Mouse (Mus musculus): Measurements from ENCODE around the gene Rad51c. TPM values are rescaled to one million over a fixed set of nuclear protein-coding genes. Genes with fewer than 3 reads are reported as not detected.
"Not testable (repeated sequence)": the region's sequence is repeated elsewhere in the genome, so short reads cannot be mapped to it uniquely, and the experiment has no call there.

The Rad51c gene
- polyA plus RNA-seq, 1 experiment from 2014 or later = 11.9 TPM

DNA sequence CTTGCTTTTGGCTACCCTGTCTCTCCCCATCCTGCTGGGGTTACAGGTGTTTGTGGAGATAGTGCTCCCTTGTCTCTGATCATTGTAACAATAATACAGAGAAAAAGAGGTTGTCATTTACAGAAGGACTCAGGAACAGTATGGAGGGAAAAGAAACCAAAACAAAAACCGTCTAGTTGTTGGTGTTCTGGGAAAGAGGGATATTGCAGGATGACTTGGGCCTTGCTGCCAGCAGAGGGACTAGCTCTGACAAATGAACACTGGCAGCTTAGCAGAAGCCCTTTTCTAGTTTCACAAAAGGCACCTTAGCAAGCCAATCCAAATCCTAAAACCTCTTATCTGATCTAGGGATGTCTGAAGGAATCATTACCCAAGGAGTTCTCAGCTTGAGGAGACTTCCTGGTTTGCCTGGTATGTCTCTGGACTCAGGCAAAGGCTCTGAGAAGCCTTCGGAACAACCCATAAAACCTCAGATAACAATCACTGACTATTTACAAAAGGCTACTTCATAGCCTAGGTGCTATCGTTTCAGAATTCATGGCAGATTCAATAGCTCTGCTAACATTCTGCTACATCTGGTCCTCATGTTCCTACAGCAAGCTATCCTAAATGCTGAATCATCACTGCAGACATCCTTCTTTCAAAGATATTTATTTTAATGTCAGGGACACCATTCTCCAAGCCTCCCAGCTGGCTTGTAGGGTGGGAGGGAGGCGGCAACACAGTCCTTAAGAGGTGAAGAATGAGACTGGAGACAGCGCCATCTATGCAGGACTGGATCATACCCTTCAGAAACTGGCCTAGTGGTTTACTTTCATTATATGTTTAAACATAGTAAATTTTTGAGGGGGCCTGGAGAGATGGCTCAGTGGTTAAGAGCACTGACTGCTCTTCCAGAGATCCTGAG lies 31.8 kb upstream of the Rad51c start:
- no peaks in the 10 kb centered on the region for H3K9me3 ChIP-seq (replicated peaks; ENCODE audit: control insufficient read depth, low read length)
- no peak for ATAC-seq (replicated peaks; ENCODE audit: insufficient number of reproducible peaks, low FRiP score, low TSS enrichment)
- WGBS (ENCODE audit: insufficient replicate concordance) = 58% methylated on average over 5 of the region's 5 CpGs
- H3K27me3 ChIP-seq (ENCODE audit: control insufficient read depth, insufficient read depth, low read length) = no peaks in the 10 kb centered on the region
- no peak overlapping the region for H3K4me3 ChIP-seq (ENCODE audit: low read depth, low read length)
- H3K4me1 ChIP-seq (ENCODE audit: control insufficient read depth, insufficient read depth, low read length) = no peaks in the 10 kb centered on the region
- no peaks in the 10 kb centered on the region for H3K36me3 ChIP-seq (ENCODE audit: control insufficient read depth, insufficient read depth, low read length)
- H3K4me2 ChIP-seq = no peak overlapping the region
- no peak overlapping the region for H3K27ac ChIP-seq (ENCODE audit: low read depth, low read length)
- H3K9ac ChIP-seq (ENCODE audit: low read depth, low read length) = no peak overlapping the region

DNA sequence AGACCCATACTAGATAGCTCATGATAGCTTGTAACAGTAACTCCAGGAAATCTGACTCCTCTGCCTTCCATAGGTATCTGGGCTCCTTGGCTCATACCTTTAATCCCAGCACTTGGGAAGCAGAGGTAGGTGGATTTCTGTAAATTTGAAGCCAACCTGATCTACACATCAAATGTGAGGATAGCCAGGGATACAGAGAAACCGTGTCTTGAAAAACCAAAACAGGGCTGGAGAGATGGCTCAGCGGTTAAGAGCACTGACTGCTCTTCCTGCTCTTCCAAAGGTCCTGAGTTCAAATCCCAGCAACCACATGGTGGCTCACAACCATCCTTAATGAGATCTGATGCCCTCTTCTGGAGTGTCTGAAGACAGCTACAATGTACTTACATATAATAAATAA lies 30.4 kb upstream of the Rad51c start:
- 91% methylated on average over 2 of the region's 2 CpGs for WGBS (ENCODE audit: insufficient replicate concordance)

DNA sequence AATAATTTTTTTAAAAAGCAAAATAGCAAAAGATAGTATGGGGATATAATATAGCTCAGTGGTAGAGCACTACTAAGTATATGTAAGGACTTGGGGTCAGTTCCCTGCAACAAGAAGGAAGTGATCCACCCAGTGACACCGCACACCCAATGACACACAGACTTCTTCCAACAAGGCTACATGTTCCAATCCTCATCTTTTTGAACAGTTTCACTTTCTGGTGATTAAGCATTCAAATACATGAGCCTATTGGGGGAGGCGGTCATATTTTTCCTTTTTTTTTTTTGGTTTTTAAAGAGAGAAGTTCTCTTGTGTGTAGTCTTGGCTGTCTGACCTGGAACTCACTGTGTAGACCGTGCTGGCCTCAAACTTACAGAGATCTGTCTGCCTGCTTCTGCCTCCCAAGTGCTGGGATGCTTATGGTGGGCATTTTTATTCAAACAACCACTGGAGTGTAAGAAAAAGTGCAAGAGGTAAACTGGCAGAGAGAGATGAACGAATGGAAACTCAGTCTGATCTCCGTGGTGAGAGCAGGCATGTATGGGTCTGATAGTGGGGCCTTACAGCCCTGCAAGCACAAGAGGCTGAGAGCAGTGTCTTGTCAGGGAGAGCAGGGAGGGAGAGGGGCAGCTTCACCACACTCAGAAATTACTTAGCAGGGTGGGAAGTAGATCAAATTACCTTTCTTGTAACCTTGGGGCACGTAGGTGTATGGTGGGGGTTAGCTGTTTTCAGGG lies 28.3 kb upstream of the Rad51c start:
- 41% methylated on average over 6 of the region's 6 CpGs for WGBS (ENCODE audit: insufficient replicate concordance)
- Histone ChIP-seq H3K36me3 (ENCODE audit: control insufficient read depth, insufficient read depth, low read length) (no peaks in the 10 kb centered on the region), H3K4me2 (no peak overlapping the region), H3K27me3 (ENCODE audit: control insufficient read depth, insufficient read depth, low read length) (no peaks in the 10 kb centered on the region), H3K27ac (ENCODE audit: low read depth, low read length) (no peak overlapping the region), H3K4me3 (ENCODE audit: low read depth, low read length) (no peak overlapping the region), H3K9me3 (replicated peaks; ENCODE audit: control insufficient read depth, low read length) (no peaks in the 10 kb centered on the region), H3K9ac (ENCODE audit: low read depth, low read length) (no peak overlapping the region), H3K4me1 (ENCODE audit: control insufficient read depth, insufficient read depth, low read length) (no peaks in the 10 kb centered on the region)
- no peak for ATAC-seq (replicated peaks; ENCODE audit: insufficient number of reproducible peaks, low FRiP score, low TSS enrichment)

More for the DNA sequence above, 30.4 kb upstream of the Rad51c start:
- not testable (repeated sequence) for H3K4me2 ChIP-seq; H3K4me1 ChIP-seq (ENCODE audit: control insufficient read depth, insufficient read depth, low read length); H3K9ac ChIP-seq (ENCODE audit: low read depth, low read length); H3K27ac ChIP-seq (ENCODE audit: low read depth, low read length); H3K9me3 ChIP-seq (replicated peaks; ENCODE audit: control insufficient read depth, low read length); ATAC-seq (replicated peaks; ENCODE audit: insufficient number of reproducible peaks, low FRiP score, low TSS enrichment); H3K27me3 ChIP-seq (ENCODE audit: control insufficient read depth, insufficient read depth, low read length); H3K36me3 ChIP-seq (ENCODE audit: control insufficient read depth, insufficient read depth, low read length); H3K4me3 ChIP-seq (ENCODE audit: low read depth, low read length)

DNA sequence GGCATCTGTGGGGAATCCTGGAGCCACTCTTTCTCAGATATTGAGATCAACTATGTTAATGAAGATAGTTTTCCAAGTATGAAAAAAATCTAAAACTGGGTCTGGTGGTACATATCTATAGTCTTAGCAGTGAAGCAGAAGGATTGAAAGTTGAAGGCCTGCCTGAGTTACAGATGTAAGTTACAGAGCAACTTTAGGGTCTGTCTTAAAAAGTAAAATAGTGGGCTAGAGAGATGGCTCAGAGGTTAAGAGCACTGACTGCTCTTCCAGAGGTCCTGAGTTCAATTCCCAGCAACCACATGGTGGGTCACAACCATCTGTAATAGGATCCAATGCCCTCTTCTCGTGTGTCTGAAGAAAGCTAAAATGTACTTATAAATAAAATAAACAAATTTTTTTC lies 27.7 kb upstream of the Rad51c start:
- Histone ChIP-seq H3K36me3 (ENCODE audit: control insufficient read depth, insufficient read depth, low read length) (no peaks in the 10 kb centered on the region), H3K4me1 (ENCODE audit: control insufficient read depth, insufficient read depth, low read length) (no peaks in the 10 kb centered on the region), H3K4me2 (no peak overlapping the region), H3K4me3 (ENCODE audit: low read depth, low read length) (no peak overlapping the region), H3K27ac (ENCODE audit: low read depth, low read length) (no peak overlapping the region), H3K9ac (ENCODE audit: low read depth, low read length) (no peak overlapping the region), H3K27me3 (ENCODE audit: control insufficient read depth, insufficient read depth, low read length) (no peaks in the 10 kb centered on the region), H3K9me3 (replicated peaks; ENCODE audit: control insufficient read depth, low read length) (no peaks in the 10 kb centered on the region)
- WGBS (ENCODE audit: insufficient replicate concordance) = 72% methylated on average over 1 of the region's 1 CpGs
- ATAC-seq (replicated peaks; ENCODE audit: insufficient number of reproducible peaks, low FRiP score, low TSS enrichment) = no peak

- ATAC-seq (replicated peaks; ENCODE audit: insufficient number of reproducible peaks, low FRiP score, low TSS enrichment); H3K27ac ChIP-seq (ENCODE audit: low read depth, low read length); H3K4me2 ChIP-seq; H3K9ac ChIP-seq (ENCODE audit: low read depth, low read length); H3K4me1 ChIP-seq (ENCODE audit: control insufficient read depth, insufficient read depth, low read length); H3K27me3 ChIP-seq (ENCODE audit: control insufficient read depth, insufficient read depth, low read length); H3K36me3 ChIP-seq (ENCODE audit: control insufficient read depth, insufficient read depth, low read length); H3K4me3 ChIP-seq (ENCODE audit: low read depth, low read length); H3K9me3 ChIP-seq (replicated peaks; ENCODE audit: control insufficient read depth, low read length): not testable (repeated sequence)
- WGBS (ENCODE audit: insufficient replicate concordance) = 83% methylated on average over 8 of the region's 8 CpGs
Observed at GRCm38 (mm10) chr11:87431813-87432212, 27.1 kb upstream of the Rad51c start.

GRCm38 (mm10) chr11:87430374-87430773 lies 25.6 kb upstream of the Rad51c start:
- H3K27ac ChIP-seq (ENCODE audit: low read depth, low read length) = no peak overlapping the region
- no peak for ATAC-seq (replicated peaks; ENCODE audit: insufficient number of reproducible peaks, low FRiP score, low TSS enrichment)
- H3K9ac ChIP-seq (ENCODE audit: low read depth, low read length) = no peak overlapping the region
- H3K4me3 ChIP-seq (ENCODE audit: low read depth, low read length) = no peak overlapping the region
- no peaks in the 10 kb centered on the region for H3K4me1 ChIP-seq (ENCODE audit: control insufficient read depth, insufficient read depth, low read length)
- H3K36me3 ChIP-seq (ENCODE audit: control insufficient read depth, insufficient read depth, low read length) = no peaks in the 10 kb centered on the region
- 70% methylated on average over 2 of the region's 2 CpGs for WGBS (ENCODE audit: insufficient replicate concordance)
- H3K9me3 ChIP-seq (replicated peaks; ENCODE audit: control insufficient read depth, low read length) = no peaks in the 10 kb centered on the region
- no peak overlapping the region for H3K4me2 ChIP-seq
- H3K27me3 ChIP-seq (ENCODE audit: control insufficient read depth, insufficient read depth, low read length) = no peaks in the 10 kb centered on the region

GRCm38 (mm10) chr11:87429363-87429762 lies 24.6 kb upstream of the Rad51c start:
- Histone ChIP-seq H3K27ac (ENCODE audit: low read depth, low read length) (no peak overlapping the region), H3K36me3 (ENCODE audit: control insufficient read depth, insufficient read depth, low read length) (no peaks in the 10 kb centered on the region), H3K27me3 (ENCODE audit: control insufficient read depth, insufficient read depth, low read length) (no peaks in the 10 kb centered on the region), H3K4me1 (ENCODE audit: control insufficient read depth, insufficient read depth, low read length) (no peaks in the 10 kb centered on the region), H3K4me2 (no peak overlapping the region), H3K4me3 (ENCODE audit: low read depth, low read length) (no peak overlapping the region), H3K9ac (ENCODE audit: low read depth, low read length) (no peak overlapping the region), H3K9me3 (replicated peaks; ENCODE audit: control insufficient read depth, low read length) (no peaks in the 10 kb centered on the region)
- ATAC-seq (replicated peaks; ENCODE audit: insufficient number of reproducible peaks, low FRiP score, low TSS enrichment) = no peak
- WGBS (ENCODE audit: insufficient replicate concordance) = 84% methylated on average over 4 of the region's 4 CpGs

GRCm38 (mm10) chr11:87428051-87428673 lies 23.4 kb upstream of the Rad51c start:
- Histone ChIP-seq H3K4me2 (no peak overlapping the region), H3K27ac (ENCODE audit: low read depth, low read length) (no peak overlapping the region), H3K9ac (ENCODE audit: low read depth, low read length) (no peak overlapping the region), H3K4me3 (ENCODE audit: low read depth, low read length) (no peak overlapping the region), H3K4me1 (ENCODE audit: control insufficient read depth, insufficient read depth, low read length) (no peaks in the 10 kb centered on the region), H3K36me3 (ENCODE audit: control insufficient read depth, insufficient read depth, low read length) (no peaks in the 10 kb centered on the region), H3K27me3 (ENCODE audit: control insufficient read depth, insufficient read depth, low read length) (no peaks in the 10 kb centered on the region), H3K9me3 (replicated peaks; ENCODE audit: control insufficient read depth, low read length) (no peaks in the 10 kb centered on the region)
- 60% methylated on average over 2 of the region's 2 CpGs for WGBS (ENCODE audit: insufficient replicate concordance)
- ATAC-seq (replicated peaks; ENCODE audit: insufficient number of reproducible peaks, low FRiP score, low TSS enrichment) = no peak

All from heart, embryonic 11.5 days (tissue).